Mouse (Mus musculus) midbrain, postnatal 0 days (tissue): ENCODE results near the gene Fam131b. TPM values are rescaled to one million over a fixed set of nuclear protein-coding genes. Genes with fewer than 3 reads are reported as not detected.

ENCODE experiments used
- ATAC-seq: fragments of 200-750 bp; cut with Nextera tagmentation; 2 replicates; pipeline ENCODE4 v1.8.0; 2017; ENCODE audit warnings: moderate number of reproducible peaks, mild to moderate bottlenecking, moderate TSS enrichment, moderate library complexity; ENCODE audit not compliant: low FRiP score
- DNase-seq: peaks from one replicate; pipeline ENCODE4 v3.0.0-alpha.2; 2015; ENCODE audit warnings: low spot score
- H3K27ac ChIP-seq: fragments of 300-500 bp; sonication (generic); 2 replicates; pipeline ENCODE4 v1.5.1; 2014; ENCODE audit warnings: low read depth, mild to moderate bottlenecking, low read length, mixed read lengths
- H3K27me3 ChIP-seq: fragments of 300-500 bp; sonication (generic); 2 replicates; pipeline ENCODE4 v1.6.1; 2014; ENCODE audit warnings: low read length, control low read depth, mixed read lengths; ENCODE audit not compliant: insufficient read depth
- H3K36me3 ChIP-seq: fragments of 300-500 bp; sonication (generic); 2 replicates; pipeline ENCODE4 v1.6.1; 2014; ENCODE audit warnings: low read length, control low read depth, mixed read lengths; ENCODE audit not compliant: insufficient read depth
- H3K4me1 ChIP-seq: fragments of 300-500 bp; sonication (generic); 2 replicates; pipeline ENCODE4 v1.6.1; 2014; ENCODE audit warnings: mild to moderate bottlenecking, control low read depth, antibody characterized with exemption, low read length, mixed read lengths; ENCODE audit not compliant: insufficient read depth
- H3K4me2 ChIP-seq: fragments of 300-500 bp; sonication (generic); 2 replicates; pipeline ENCODE4 v1.6.1; 2014; ENCODE audit warnings: low read depth, mild to moderate bottlenecking, low read length, mixed read lengths; ENCODE audit not compliant: poor library complexity, severe bottlenecking
- H3K4me3 ChIP-seq: fragments of 300-500 bp; sonication (generic); 2 replicates; pipeline ENCODE4 v1.5.1; 2014; ENCODE audit warnings: low read depth, mild to moderate bottlenecking, low read length, moderate library complexity
- H3K9ac ChIP-seq: fragments of 300-500 bp; sonication (generic); replicated peaks from 2 replicates; pipeline ENCODE4 v1.6.1; 2014; ENCODE audit warnings: mild to moderate bottlenecking, low read length, moderate library complexity, mixed read lengths; ENCODE audit not compliant: poor library complexity, severe bottlenecking
- H3K9me3 ChIP-seq: fragments of 300-500 bp; sonication (generic); 2 replicates; pipeline ENCODE4 v1.6.1; 2016; ENCODE audit warnings: low read length, control low read depth
- CTCF ChIP-seq: IDR thresholded peaks from 2 replicates; pipeline ENCODE4 v1.5.1; 2016; ENCODE audit warnings: antibody characterized with exemption, mild to moderate bottlenecking
- WGBS: fragments of 180-500 bp; shearing (Covaris S2); extraction: QIAGEN DNeasy Blood & Tissue Kit; methylation state at CpG from one replicate; pipeline ENCODE4 v1.1.7; 2014; 5-methylcytosine and 5-hydroxymethylcytosine counted together
- polyA plus RNA-seq: library from polyadenylated mRNA; unstranded; fragments of >200 nt; fragmentation: Nextera tagmentation; extraction: Ambion mirVana; gene quantifications from 2 replicates; pipeline ENCODE4 v1.2.1, GENCODE M21; 2015
- total RNA-seq: library from RNA; depleted of rRNA; stranded (reverse); fragments of >200 nt; gene quantifications from 2 replicates; pipeline ENCODE4 v1.2.3, GENCODE M21; 2014

Fam131b gene
- total and polyA plus RNA-seq, 2 experiments from 2014 or later: 5.6 to 59.6 TPM

DNA sequence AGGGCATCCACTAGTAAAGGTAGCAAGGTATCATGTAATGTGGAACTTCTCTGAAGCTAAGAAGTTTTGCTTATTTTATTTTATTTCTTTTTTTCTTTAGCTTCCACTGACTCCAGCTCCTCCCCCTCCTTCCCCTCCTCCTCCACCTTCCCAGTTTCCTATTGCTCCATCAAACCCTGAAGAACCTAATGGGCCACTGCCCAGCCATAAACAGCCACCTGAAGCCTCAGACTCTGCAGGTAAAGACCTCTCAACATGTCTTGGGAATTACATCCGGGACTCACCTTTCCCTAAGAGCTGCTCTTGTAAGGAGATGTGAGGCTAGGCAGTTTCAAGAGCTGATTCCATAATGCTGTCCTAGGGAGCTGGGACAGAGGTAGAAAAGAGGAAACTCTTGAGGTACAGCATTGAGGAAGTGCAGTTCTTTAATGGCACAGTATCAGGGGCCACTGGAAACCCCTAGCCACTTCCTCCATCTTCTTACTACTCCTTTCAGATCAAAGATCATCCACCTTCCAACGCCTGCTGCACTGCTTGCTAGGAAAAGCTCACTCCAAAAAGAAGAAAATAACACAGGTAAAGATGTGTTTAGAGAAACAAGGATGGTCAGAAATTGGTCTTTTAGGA is 13.9 kb downstream of the Fam131b start:
- peaks cover 19% of the 10 kb centered on the region; the same call in 1 of the 2 replicates for H3K36me3 ChIP-seq
- H3K27me3 ChIP-seq: no peaks in the 10 kb centered on the region
- TF ChIP-seq CTCF: no peak
- H3K9me3 ChIP-seq: no peaks in the 10 kb centered on the region
- no peak for ATAC-seq
- no peak overlapping the region for H3K4me3 ChIP-seq
- no peak overlapping the region for H3K4me2 ChIP-seq
- 90% methylated on average over 2 of the region's 2 CpGs for WGBS
- no peak for DNase-seq
- no peaks in the 10 kb centered on the region for H3K4me1 ChIP-seq
- H3K27ac ChIP-seq: no peak overlapping the region
- no peak overlapping the region for H3K9ac ChIP-seq

DNA sequence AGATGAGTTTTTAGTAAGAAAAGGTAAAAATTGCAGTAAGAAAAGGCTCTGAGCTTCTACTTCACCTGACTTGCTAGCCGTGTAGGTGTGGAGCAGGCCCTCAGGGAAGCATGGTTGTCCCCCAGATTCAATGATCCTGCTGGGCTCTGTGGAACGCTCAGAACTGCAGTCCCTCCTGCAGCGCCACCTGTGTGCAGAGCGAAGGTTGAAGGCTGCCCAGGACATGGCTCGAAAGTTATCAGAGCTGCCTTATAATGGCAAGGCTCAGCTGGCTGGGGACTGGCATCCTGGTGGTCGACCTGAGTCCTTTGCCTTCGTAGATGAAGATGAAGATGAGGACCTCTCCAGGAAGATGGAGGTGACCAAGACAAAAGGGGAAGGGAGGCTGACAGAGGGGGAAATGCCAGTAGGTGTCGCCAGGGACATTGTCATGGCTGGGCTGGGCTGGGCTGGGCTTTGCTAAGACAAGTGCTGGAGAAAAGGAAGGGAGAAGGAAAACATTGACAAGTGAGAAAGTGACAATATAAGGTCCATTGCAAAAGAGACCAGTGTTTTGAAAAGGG is 14.5 kb downstream of the Fam131b start:
- TF ChIP-seq CTCF: peak; percentile 33; the same call in 1 of the 2 replicates
- Histone ChIP-seq H3K9ac (no peak overlapping the region), H3K27ac (no peak overlapping the region), H3K4me2 (no peak overlapping the region), H3K4me3 (no peak overlapping the region), H3K4me1 (no peaks in the 10 kb centered on the region), H3K36me3 (peaks cover 16% of the 10 kb centered on the region; the same call in 1 of the 2 replicates), H3K9me3 (no peaks in the 10 kb centered on the region), H3K27me3 (no peaks in the 10 kb centered on the region)
- DNase-seq (no peak), ATAC-seq (no peak)
- 55% methylated on average over 8 of the region's 8 CpGs for WGBS

DNA sequence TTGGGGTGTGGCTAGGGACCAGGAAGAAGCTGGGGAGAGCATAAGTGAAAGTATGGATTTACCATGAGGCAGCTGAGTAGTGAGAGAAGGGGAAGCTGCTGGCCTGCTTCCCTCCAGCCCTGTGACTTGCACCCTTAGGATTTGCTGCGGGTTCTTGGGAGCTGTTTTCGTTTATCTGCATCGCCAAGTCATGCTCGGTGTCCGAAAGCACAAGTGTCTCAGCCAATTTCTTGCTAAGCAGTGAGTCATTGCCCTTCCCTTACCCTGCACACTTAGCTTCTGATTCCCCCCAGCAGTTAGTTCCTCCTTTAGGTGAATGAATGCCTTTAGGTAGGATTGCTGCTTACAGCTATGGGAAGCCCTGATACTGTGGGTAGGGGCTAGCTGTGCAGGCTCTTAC is 25.1 kb downstream of the Fam131b start:
- Histone ChIP-seq H3K4me1 (no peaks in the 10 kb centered on the region), H3K9me3 (no peaks in the 10 kb centered on the region), H3K36me3 (peaks cover 5% of the 10 kb centered on the region; the same call in 1 of the 2 replicates), H3K4me3 (no peak overlapping the region), H3K9ac (no peak overlapping the region), H3K4me2 (no peak overlapping the region), H3K27ac (no peak overlapping the region), H3K27me3 (no peaks in the 10 kb centered on the region)
- WGBS: 91% methylated on average over 5 of the region's 5 CpGs
- no peak for TF ChIP-seq CTCF
- DNase-seq: no peak
- no peak for ATAC-seq

DNA sequence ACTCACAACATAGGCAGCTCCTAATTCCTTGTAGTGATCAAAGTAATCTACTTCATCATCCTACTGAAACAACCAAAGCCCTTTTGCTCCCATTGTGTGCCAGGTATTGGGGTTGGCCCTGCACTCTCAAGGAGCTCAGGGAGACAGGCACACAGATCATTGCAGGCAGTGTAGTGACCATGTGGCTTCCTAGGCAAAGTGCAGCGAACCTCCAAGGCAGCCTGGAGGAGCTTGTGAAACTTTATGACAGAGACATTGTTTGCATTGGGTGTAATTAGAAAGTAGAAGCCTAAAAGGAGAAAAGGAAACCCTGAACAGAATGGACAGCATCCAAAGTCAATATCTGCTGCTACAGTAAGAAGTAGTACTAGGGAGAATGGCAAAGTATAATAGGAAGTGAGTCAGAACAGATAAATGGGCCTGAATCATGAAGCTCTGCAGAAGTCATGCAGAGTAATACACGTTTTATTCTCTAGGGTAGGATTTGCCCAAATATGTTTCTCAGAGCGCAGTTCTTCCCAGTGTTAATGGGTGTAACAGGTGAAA is 28.8 kb downstream of the Fam131b start:
- Histone ChIP-seq H3K4me2 (no peak overlapping the region), H3K36me3 (peaks cover 8% of the 10 kb centered on the region; the same call in 1 of the 2 replicates), H3K9ac (no peak overlapping the region), H3K4me3 (no peak overlapping the region), H3K27ac (no peak overlapping the region), H3K9me3 (no peaks in the 10 kb centered on the region), H3K4me1 (no peaks in the 10 kb centered on the region), H3K27me3 (no peaks in the 10 kb centered on the region)
- TF ChIP-seq CTCF: no peak
- no peak for ATAC-seq
- 83% methylated on average over 3 of the region's 3 CpGs for WGBS
- DNase-seq: no peak

DNA sequence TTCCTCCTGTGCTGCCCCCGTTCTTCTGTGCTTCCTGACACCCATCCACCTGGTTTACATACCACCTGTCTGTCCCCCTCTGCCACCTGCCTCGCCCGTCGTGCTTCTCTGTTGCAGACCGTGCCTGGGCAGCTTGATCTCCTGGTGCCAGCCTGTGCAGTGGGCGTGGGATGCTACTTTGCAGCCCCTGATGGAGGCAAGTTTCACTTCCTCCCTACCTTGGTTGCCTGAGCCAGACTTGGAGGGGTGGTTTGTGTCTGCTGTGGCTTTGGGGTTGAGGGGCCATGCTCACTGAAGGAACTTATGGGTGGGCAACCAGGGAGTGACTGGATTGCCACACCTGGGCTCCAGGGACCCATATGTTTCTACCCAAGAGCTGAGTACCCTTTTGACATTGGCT is 31.1 kb downstream of the Fam131b start:
- WGBS: 94% methylated on average over 6 of the region's 6 CpGs
- no peak for ATAC-seq

DNA sequence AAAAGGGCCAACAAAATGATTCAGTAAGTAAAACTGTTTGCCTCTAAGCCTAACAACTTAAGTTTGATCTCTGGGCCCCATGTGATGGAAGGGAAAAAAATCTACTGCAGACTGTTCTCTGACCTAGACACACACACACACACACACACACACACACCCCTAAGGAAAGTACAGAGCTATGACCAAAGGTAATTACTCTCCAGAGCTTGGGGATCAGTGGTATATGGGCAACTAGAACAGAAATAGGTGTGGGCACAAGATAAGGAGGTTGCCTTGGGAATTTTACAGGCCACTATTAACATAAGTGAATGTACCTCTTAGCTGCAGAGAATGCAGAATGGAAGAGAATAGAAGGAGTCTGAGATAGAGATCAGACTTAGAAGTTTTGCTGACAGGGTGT is 36.9 kb downstream of the Fam131b start:
- Histone ChIP-seq H3K4me1 (no peaks in the 10 kb centered on the region), H3K27me3 (no peaks in the 10 kb centered on the region), H3K4me2 (no peak overlapping the region), H3K9me3 (no peaks in the 10 kb centered on the region), H3K27ac (no peak overlapping the region), H3K9ac (no peak overlapping the region), H3K36me3 (peaks cover 16% of the 10 kb centered on the region), H3K4me3 (no peak overlapping the region)
- no peak for ATAC-seq
- no peak for TF ChIP-seq CTCF
- no peak for DNase-seq

More for the DNA sequence above, 31.1 kb downstream of the Fam131b start:
- Histone ChIP-seq H3K9me3 (no peaks in the 10 kb centered on the region), H3K36me3 (peaks cover 6% of the 10 kb centered on the region; the same call in 1 of the 2 replicates), H3K27ac (no peak overlapping the region), H3K4me2 (no peak overlapping the region), H3K4me1 (no peaks in the 10 kb centered on the region), H3K4me3 (no peak overlapping the region), H3K9ac (no peak overlapping the region), H3K27me3 (no peaks in the 10 kb centered on the region)
- no peak for TF ChIP-seq CTCF
- no peak for DNase-seq
